Mouse (Mus musculus): ENCODE data around the gene Fbxw8. TPM values are rescaled to one million over a fixed set of nuclear protein-coding genes. Genes with fewer than 3 reads are reported as not detected.

Fbxw8 gene
- polyA plus RNA-seq, 1 experiment from 2014 or later, result 7.9 TPM

GRCm38 (mm10) chr5:118051981-118052662 is 103.1 kb downstream of the Fbxw8 start:
- H3K36me3 ChIP-seq (ENCODE audit: control insufficient read depth, insufficient read depth), result no peaks in the 10 kb centered on the region
- H3K4me3 ChIP-seq (ENCODE audit: low read depth, low read length), result no peak overlapping the region
- H3K9me3 ChIP-seq (replicated peaks; ENCODE audit: control insufficient read depth, low read length), result no peaks in the 10 kb centered on the region
- no peaks in the 10 kb centered on the region for H3K27me3 ChIP-seq (ENCODE audit: control insufficient read depth, insufficient read depth, low read depth, low read length)
- no peak overlapping the region for H3K27ac ChIP-seq (ENCODE audit: low read length)
- H3K4me2 ChIP-seq (ENCODE audit: low read depth, low read length), result no peak overlapping the region
- H3K9ac ChIP-seq (ENCODE audit: low read depth, low read length), result no peak overlapping the region
- WGBS (ENCODE audit: insufficient replicate concordance), result 60% methylated on average over 8 of the region's 8 CpGs
- ATAC-seq (ENCODE audit: low read depth), result no peak
- H3K4me1 ChIP-seq (ENCODE audit: control insufficient read depth, low read depth, low read length), result no peaks in the 10 kb centered on the region

- no peak for ATAC-seq (ENCODE audit: low read depth)
- Histone ChIP-seq H3K4me1 (ENCODE audit: control insufficient read depth, low read depth, low read length) (no peaks in the 10 kb centered on the region), H3K27ac (ENCODE audit: low read length) (no peak overlapping the region), H3K27me3 (ENCODE audit: control insufficient read depth, insufficient read depth, low read depth, low read length) (no peaks in the 10 kb centered on the region), H3K9ac (ENCODE audit: low read depth, low read length) (no peak overlapping the region), H3K4me3 (ENCODE audit: low read depth, low read length) (no peak overlapping the region), H3K4me2 (ENCODE audit: low read depth, low read length) (no peak overlapping the region), H3K36me3 (ENCODE audit: control insufficient read depth, insufficient read depth) (no peaks in the 10 kb centered on the region), H3K9me3 (replicated peaks; ENCODE audit: control insufficient read depth, low read length) (no peaks in the 10 kb centered on the region)
- WGBS (ENCODE audit: insufficient replicate concordance), result 30% methylated on average over 4 of the region's 4 CpGs
These were observed 104.5 kb downstream of the Fbxw8 start for GRCm38 (mm10) chr5:118050743-118051142.

GRCm38 (mm10) chr5:118048928-118049327 is 106.3 kb downstream of the Fbxw8 start:
- WGBS (ENCODE audit: insufficient replicate concordance), result 34% methylated on average over 5 of the region's 5 CpGs
- H3K4me3 ChIP-seq (ENCODE audit: low read depth, low read length), result no peak overlapping the region
- H3K36me3 ChIP-seq (ENCODE audit: control insufficient read depth, insufficient read depth), result no peaks in the 10 kb centered on the region
- H3K9ac ChIP-seq (ENCODE audit: low read depth, low read length), result no peak overlapping the region
- peak overlapping the region; percentile 61 for H3K27ac ChIP-seq (ENCODE audit: low read length)
- no peaks in the 10 kb centered on the region for H3K9me3 ChIP-seq (replicated peaks; ENCODE audit: control insufficient read depth, low read length)
- no peaks in the 10 kb centered on the region for H3K27me3 ChIP-seq (ENCODE audit: control insufficient read depth, insufficient read depth, low read depth, low read length)
- H3K4me1 ChIP-seq (ENCODE audit: control insufficient read depth, low read depth, low read length), result no peaks in the 10 kb centered on the region
- no peak for ATAC-seq (ENCODE audit: low read depth)
- H3K4me2 ChIP-seq (ENCODE audit: low read depth, low read length), result no peak overlapping the region

GRCm38 (mm10) chr5:118048412-118048811 is 106.9 kb downstream of the Fbxw8 start:
- H3K27ac ChIP-seq (ENCODE audit: low read length), result peak overlapping the region; percentile 61; the same call in 1 of the 2 replicates
- WGBS (ENCODE audit: insufficient replicate concordance), result 27% methylated on average over 4 of the region's 4 CpGs

GRCm38 (mm10) chr5:118047091-118047757 is 108.0 kb downstream of the Fbxw8 start:
- H3K4me3 ChIP-seq (ENCODE audit: low read depth, low read length), result no peak overlapping the region
- no peaks in the 10 kb centered on the region for H3K9me3 ChIP-seq (replicated peaks; ENCODE audit: control insufficient read depth, low read length)
- H3K27ac ChIP-seq (ENCODE audit: low read length), result no peak overlapping the region
- H3K9ac ChIP-seq (ENCODE audit: low read depth, low read length), result no peak overlapping the region
- H3K4me1 ChIP-seq (ENCODE audit: control insufficient read depth, low read depth, low read length), result no peaks in the 10 kb centered on the region
- no peak for ATAC-seq (ENCODE audit: low read depth)
- 68% methylated on average over 14 of the region's 14 CpGs for WGBS (ENCODE audit: insufficient replicate concordance)
- H3K4me2 ChIP-seq (ENCODE audit: low read depth, low read length), result no peak overlapping the region
- H3K36me3 ChIP-seq (ENCODE audit: control insufficient read depth, insufficient read depth), result no peaks in the 10 kb centered on the region
- no peaks in the 10 kb centered on the region for H3K27me3 ChIP-seq (ENCODE audit: control insufficient read depth, insufficient read depth, low read depth, low read length)

More at GRCm38 (mm10) chr5:118048412-118048811, 106.9 kb downstream of the Fbxw8 start:
- H3K9ac ChIP-seq (ENCODE audit: low read depth, low read length), result no peak overlapping the region
- no peaks in the 10 kb centered on the region for H3K4me1 ChIP-seq (ENCODE audit: control insufficient read depth, low read depth, low read length)
- H3K9me3 ChIP-seq (replicated peaks; ENCODE audit: control insufficient read depth, low read length), result no peaks in the 10 kb centered on the region
- H3K27me3 ChIP-seq (ENCODE audit: control insufficient read depth, insufficient read depth, low read depth, low read length), result no peaks in the 10 kb centered on the region
- H3K4me2 ChIP-seq (ENCODE audit: low read depth, low read length), result no peak overlapping the region
- ATAC-seq (ENCODE audit: low read depth), result no peak
- H3K36me3 ChIP-seq (ENCODE audit: control insufficient read depth, insufficient read depth), result no peaks in the 10 kb centered on the region
- no peak overlapping the region for H3K4me3 ChIP-seq (ENCODE audit: low read depth, low read length)

GRCm38 (mm10) chr5:118045385-118045784 is 109.9 kb downstream of the Fbxw8 start:
- Histone ChIP-seq H3K4me1 (ENCODE audit: control insufficient read depth, low read depth, low read length) (no peaks in the 10 kb centered on the region), H3K36me3 (ENCODE audit: control insufficient read depth, insufficient read depth) (no peaks in the 10 kb centered on the region), H3K4me2 (ENCODE audit: low read depth, low read length) (no peak overlapping the region), H3K27ac (ENCODE audit: low read length) (no peak overlapping the region), H3K9me3 (replicated peaks; ENCODE audit: control insufficient read depth, low read length) (no peaks in the 10 kb centered on the region), H3K4me3 (ENCODE audit: low read depth, low read length) (no peak overlapping the region), H3K27me3 (ENCODE audit: control insufficient read depth, insufficient read depth, low read depth, low read length) (no peaks in the 10 kb centered on the region), H3K9ac (ENCODE audit: low read depth, low read length) (no peak overlapping the region)
- 50% methylated on average over 9 of the region's 9 CpGs for WGBS (ENCODE audit: insufficient replicate concordance)
- ATAC-seq (ENCODE audit: low read depth), result no peak

GRCm38 (mm10) chr5:118044907-118045306 is 110.4 kb downstream of the Fbxw8 start:
- Histone ChIP-seq H3K9me3 (replicated peaks; ENCODE audit: control insufficient read depth, low read length) (no peaks in the 10 kb centered on the region), H3K9ac (ENCODE audit: low read depth, low read length) (no peak overlapping the region), H3K4me2 (ENCODE audit: low read depth, low read length) (no peak overlapping the region), H3K4me1 (ENCODE audit: control insufficient read depth, low read depth, low read length) (no peaks in the 10 kb centered on the region), H3K36me3 (ENCODE audit: control insufficient read depth, insufficient read depth) (no peaks in the 10 kb centered on the region), H3K27ac (ENCODE audit: low read length) (no peak overlapping the region), H3K27me3 (ENCODE audit: control insufficient read depth, insufficient read depth, low read depth, low read length) (no peaks in the 10 kb centered on the region), H3K4me3 (ENCODE audit: low read depth, low read length) (no peak overlapping the region)
- WGBS (ENCODE audit: insufficient replicate concordance), result 72% methylated on average over 6 of the region's 6 CpGs
- ATAC-seq (ENCODE audit: low read depth), result no peak

GRCm38 (mm10) chr5:118043761-118044160 is 111.5 kb downstream of the Fbxw8 start:
- H3K4me3 ChIP-seq (ENCODE audit: low read depth, low read length), result no peak overlapping the region
- H3K4me1 ChIP-seq (ENCODE audit: control insufficient read depth, low read depth, low read length), result no peaks in the 10 kb centered on the region
- no peaks in the 10 kb centered on the region for H3K36me3 ChIP-seq (ENCODE audit: control insufficient read depth, insufficient read depth)
- H3K9me3 ChIP-seq (replicated peaks; ENCODE audit: control insufficient read depth, low read length), result no peaks in the 10 kb centered on the region
- H3K9ac ChIP-seq (ENCODE audit: low read depth, low read length), result no peak overlapping the region
- H3K27ac ChIP-seq (ENCODE audit: low read length), result no peak overlapping the region
- WGBS (ENCODE audit: insufficient replicate concordance), result 58% methylated on average over 4 of the region's 4 CpGs
- H3K4me2 ChIP-seq (ENCODE audit: low read depth, low read length), result no peak overlapping the region
- no peaks in the 10 kb centered on the region for H3K27me3 ChIP-seq (ENCODE audit: control insufficient read depth, insufficient read depth, low read depth, low read length)
- ATAC-seq (ENCODE audit: low read depth), result no peak

- Histone ChIP-seq H3K27me3 (ENCODE audit: control insufficient read depth, insufficient read depth, low read depth, low read length) (no peaks in the 10 kb centered on the region; the same call in 1 of the 2 replicates), H3K4me2 (ENCODE audit: low read depth, low read length) (no peak overlapping the region), H3K9ac (ENCODE audit: low read depth, low read length) (no peak overlapping the region), H3K27ac (ENCODE audit: low read length) (no peak overlapping the region), H3K36me3 (ENCODE audit: control insufficient read depth, insufficient read depth) (no peaks in the 10 kb centered on the region), H3K9me3 (replicated peaks; ENCODE audit: control insufficient read depth, low read length) (no peaks in the 10 kb centered on the region), H3K4me1 (ENCODE audit: control insufficient read depth, low read depth, low read length) (no peaks in the 10 kb centered on the region), H3K4me3 (ENCODE audit: low read depth, low read length) (no peak overlapping the region)
- no peak for ATAC-seq (ENCODE audit: low read depth)
- 67% methylated on average over 6 of the region's 6 CpGs for WGBS (ENCODE audit: insufficient replicate concordance)
These were observed 112.7 kb downstream of the Fbxw8 start for GRCm38 (mm10) chr5:118042599-118042998.
